Mouse (Mus musculus) kidney, embryonic 15.5 days (tissue): ENCODE results near the gene Actn4. TPM values are rescaled to one million over a fixed set of nuclear protein-coding genes. Genes with fewer than 3 reads are reported as not detected.

Experiments used
- ATAC-seq: fragments of 200-750 bp; cut with Nextera tagmentation; replicated peaks from 2 replicates; pipeline ENCODE4 v1.8.0; 2017; ENCODE audit warnings: moderate TSS enrichment; ENCODE audit not compliant: low FRiP score
- H3K27ac ChIP-seq: fragments of 300-500 bp; sonication (generic); 2 replicates; pipeline ENCODE4 v1.5.1; 2015; ENCODE audit warnings: mild to moderate bottlenecking, inconsistent platforms
- H3K27me3 ChIP-seq: fragments of 300-500 bp; sonication (generic); 2 replicates; pipeline ENCODE4 v1.6.1; 2015; ENCODE audit warnings: inconsistent platforms
- H3K36me3 ChIP-seq: fragments of 300-500 bp; sonication (generic); 2 replicates; pipeline ENCODE4 v1.6.1; 2015; ENCODE audit warnings: inconsistent platforms
- H3K4me1 ChIP-seq: fragments of 300-500 bp; sonication (generic); 2 replicates; pipeline ENCODE4 v1.6.1; 2015; ENCODE audit warnings: inconsistent platforms
- H3K4me2 ChIP-seq: fragments of 300-500 bp; sonication (generic); 2 replicates; pipeline ENCODE4 v1.6.1; 2015; ENCODE audit warnings: moderate library complexity, mild to moderate bottlenecking, inconsistent platforms
- H3K4me3 ChIP-seq: fragments of 300-500 bp; sonication (generic); replicated peaks from 2 replicates; pipeline ENCODE4 v1.5.1; 2015; ENCODE audit warnings: mild to moderate bottlenecking, inconsistent platforms
- H3K9ac ChIP-seq: fragments of 300-500 bp; sonication (generic); 2 replicates; pipeline ENCODE4 v1.6.1; 2015; ENCODE audit warnings: mild to moderate bottlenecking, inconsistent platforms
- H3K9me3 ChIP-seq: fragments of 300-500 bp; sonication (generic); replicated peaks from 2 replicates; pipeline ENCODE4 v1.6.1; 2016; ENCODE audit warnings: inconsistent platforms
- WGBS: fragments of 180-500 bp; shearing (Covaris S2); methylation state at CpG from one replicate; pipeline ENCODE4 v1.1.7; 2015; ENCODE audit warnings: mixed read lengths; 5-methylcytosine and 5-hydroxymethylcytosine counted together
- polyA plus RNA-seq: library from polyadenylated mRNA; unstranded; fragments of >200 nt; fragmentation: Nextera tagmentation; extraction: Ambion mirVana; gene quantifications from 2 replicates; pipeline ENCODE4 v1.2.1, GENCODE M21; 2015

Gene Actn4
- polyA plus RNA-seq, 1 experiment from 2014 or later, result 312 TPM

- no peak overlapping the region for H3K4me3 ChIP-seq
- H3K27ac ChIP-seq, result 0 out of 2 replicates have a peak overlapping the region, but pooled peaks have one; percentile 29
- 29% methylated on average over 1 of the region's 1 CpGs for WGBS
- H3K9ac ChIP-seq, result no peak overlapping the region
- peaks cover 8% of the 10 kb centered on the region; the same call in 1 of the 2 replicates for H3K4me1 ChIP-seq
- H3K36me3 ChIP-seq, result no peaks in the 10 kb centered on the region
- no peaks in the 10 kb centered on the region for H3K27me3 ChIP-seq
- ATAC-seq, result no peak; the same call in 1 of the 2 replicates
- no peaks in the 10 kb centered on the region for H3K9me3 ChIP-seq
- no peak overlapping the region for H3K4me2 ChIP-seq
These were observed 112.4 kb downstream of the Actn4 start for GRCm38 (mm10) chr7:28849700-28850236.

GRCm38 (mm10) chr7:28847273-28847672 is 114.9 kb downstream of the Actn4 start:
- no peak overlapping the region for H3K4me3 ChIP-seq
- H3K27me3 ChIP-seq, result no peaks in the 10 kb centered on the region
- H3K4me1 ChIP-seq, result peaks cover 8% of the 10 kb centered on the region; the same call in 1 of the 2 replicates
- WGBS, result 46% methylated on average over 1 of the region's 1 CpGs
- no peaks in the 10 kb centered on the region for H3K36me3 ChIP-seq
- H3K27ac ChIP-seq, result no peak overlapping the region
- H3K9ac ChIP-seq, result no peak overlapping the region
- no peaks in the 10 kb centered on the region for H3K9me3 ChIP-seq
- H3K4me2 ChIP-seq, result no peak overlapping the region
- no peak for ATAC-seq

Other genes with a start within 250 kb of the Actn4 start
- 8.2 and 9.2 TPM in 2 replicates for gene Fbxo17, start 245.5 kb downstream of the Actn4 start, polyA plus RNA-seq
- 144 and 152 TPM in 2 replicates for gene Mrps12, start 220.5 kb downstream of the Actn4 start, polyA plus RNA-seq
- 30.0 and 30.8 TPM in 2 replicates for gene Sars2, start 220.3 kb downstream of the Actn4 start, polyA plus RNA-seq
- not detected in 2 replicates for gene Ccer2, start 206.2 kb downstream of the Actn4 start, polyA plus RNA-seq
- gene Sirt2, start 195.6 kb downstream of the Actn4 start, polyA plus RNA-seq, result 57.2 and 67.6 TPM in 2 replicates
- 41.6 and 45.2 TPM in 2 replicates for gene Nfkbib, start 194.8 kb downstream of the Actn4 start, polyA plus RNA-seq
- 6.2 and 7.4 TPM in 2 replicates for gene Rinl, start 173.4 kb downstream of the Actn4 start, polyA plus RNA-seq
- 264 and 265 TPM in 2 replicates for gene Hnrnpl, start 153.8 kb downstream of the Actn4 start, polyA plus RNA-seq
- 154 and 164 TPM in 2 replicates for gene Ech1, start 137.1 kb downstream of the Actn4 start, polyA plus RNA-seq
- 12.0 and 32.1 TPM in 2 replicates for gene Lgals4, start 128.5 kb downstream of the Actn4 start, polyA plus RNA-seq
- gene Lgals7, start 98.5 kb downstream of the Actn4 start, polyA plus RNA-seq, result 1.9 and 3.1 TPM in 2 replicates
- gene Capn12, start 80.9 kb downstream of the Actn4 start, polyA plus RNA-seq, result 0.36 and 0.64 TPM in 2 replicates
- gene Eif3k, start 19.5 kb upstream of the Actn4 start, polyA plus RNA-seq, result 401 and 402 TPM in 2 replicates
- gene Map4k1, start 19.7 kb upstream of the Actn4 start, polyA plus RNA-seq, result 9.0 and 9.6 TPM in 2 replicates
- gene Ryr1, start 162.8 kb upstream of the Actn4 start, polyA plus RNA-seq, result 1.6 and 1.8 TPM in 2 replicates
- 0.48 and 1.2 TPM in 2 replicates for gene Rasgrp4, start 172.5 kb upstream of the Actn4 start, polyA plus RNA-seq
- 19.4 and 21.4 TPM in 2 replicates for gene Fam98c, start 193.9 kb upstream of the Actn4 start, polyA plus RNA-seq
- 0.72 and 1.00 TPM in 2 replicates for gene Ggn, start 207.9 kb upstream of the Actn4 start, polyA plus RNA-seq
- 3.4 and 4.0 TPM in 2 replicates for gene Spred3, start 208.1 kb upstream of the Actn4 start, polyA plus RNA-seq
- gene Psmd8, start 218.4 kb upstream of the Actn4 start, polyA plus RNA-seq, result 263 and 266 TPM in 2 replicates